Mouse (Mus musculus): ENCODE data around the gene Polr2l. TPM values are rescaled to one million over a fixed set of nuclear protein-coding genes. Genes with fewer than 3 reads are reported as not detected.

The Polr2l gene
- polyA plus RNA-seq, 1 experiment from 2014 or later, result 77.9 TPM

- peak within 1 kb of the TSS; percentile 71 for H3K9ac ChIP-seq (ENCODE audit: low read depth, low read length)
Measured at GRCm38 (mm10) chr7:141467230-141468030, 7.5 kb downstream of the Polr2l start, which contains the start of gene Cd151. Gene Cd151, plus strand, starts transcription at chr7:141467392.

GRCm38 (mm10) chr7:141466607-141467148 is 8.3 kb downstream of the Polr2l start:
- Histone ChIP-seq H3K4me3 (ENCODE audit: low read length) (peak overlapping the region; percentile 57), H3K9ac (ENCODE audit: low read depth, low read length) (peak overlapping the region; percentile 71), H3K4me2 (replicated peaks; ENCODE audit: low read depth, low read length) (peak overlapping the region; percentile 52), H3K27me3 (ENCODE audit: control insufficient read depth, insufficient read depth, low read length) (peaks cover 39% of the 10 kb centered on the region), H3K36me3 (ENCODE audit: control insufficient read depth, insufficient read depth, low read length) (peaks cover 24% of the 10 kb centered on the region), H3K27ac (ENCODE audit: low read depth, low read length) (peak overlapping the region; percentile 87), H3K9me3 (ENCODE audit: control insufficient read depth, low read length) (no peaks in the 10 kb centered on the region), H3K4me1 (ENCODE audit: control insufficient read depth, insufficient read depth, low read length) (peaks cover 46% of the 10 kb centered on the region)
- 56% methylated on average over 10 of the region's 10 CpGs for WGBS
- ATAC-seq (ENCODE audit: low FRiP score, low TSS enrichment), result no peak

More at GRCm38 (mm10) chr7:141467230-141468030, 7.5 kb downstream of the Polr2l start, which contains the start of gene Cd151:
- peaks cover 31% of the 10 kb centered on the region for H3K36me3 ChIP-seq (ENCODE audit: control insufficient read depth, insufficient read depth, low read length)
- H3K4me2 ChIP-seq (replicated peaks; ENCODE audit: low read depth, low read length), result peak within 1 kb of the TSS; percentile 52
- peaks cover 32% of the 10 kb centered on the region for H3K27me3 ChIP-seq (ENCODE audit: control insufficient read depth, insufficient read depth, low read length)
- H3K27ac ChIP-seq (ENCODE audit: low read depth, low read length), result peak within 1 kb of the TSS; percentile 87
- peak; percentile 81 for ATAC-seq (ENCODE audit: low FRiP score, low TSS enrichment)
- peaks cover 39% of the 10 kb centered on the region for H3K4me1 ChIP-seq (ENCODE audit: control insufficient read depth, insufficient read depth, low read length)
- no peaks in the 10 kb centered on the region for H3K9me3 ChIP-seq (ENCODE audit: control insufficient read depth, low read length)
- H3K4me3 ChIP-seq (ENCODE audit: low read length), result peak within 1 kb of the TSS; percentile 57
- under 1% methylated on average over 52 of the region's 52 CpGs for WGBS

- Histone ChIP-seq H3K9me3 (ENCODE audit: control insufficient read depth, low read length) (no peaks in the 10 kb centered on the region), H3K27me3 (ENCODE audit: control insufficient read depth, insufficient read depth, low read length) (peaks cover 44% of the 10 kb centered on the region), H3K4me2 (replicated peaks; ENCODE audit: low read depth, low read length) (no peak overlapping the region), H3K9ac (ENCODE audit: low read depth, low read length) (0 out of 2 replicates have a peak overlapping the region, but pooled peaks have one; percentile 12), H3K4me3 (ENCODE audit: low read length) (no peak overlapping the region), H3K27ac (ENCODE audit: low read depth, low read length) (no peak overlapping the region), H3K36me3 (ENCODE audit: control insufficient read depth, insufficient read depth, low read length) (peaks cover 18% of the 10 kb centered on the region), H3K4me1 (ENCODE audit: control insufficient read depth, insufficient read depth, low read length) (peaks cover 52% of the 10 kb centered on the region)
- no peak for ATAC-seq (ENCODE audit: low FRiP score, low TSS enrichment)
- 71% methylated on average over 7 of the region's 7 CpGs for WGBS
Measured at GRCm38 (mm10) chr7:141466045-141466394, 8.9 kb downstream of the Polr2l start.

- Histone ChIP-seq H3K9ac (ENCODE audit: low read depth, low read length) (0 out of 2 replicates have a peak overlapping the region, but pooled peaks have one; percentile 12), H3K4me3 (ENCODE audit: low read length) (0 out of 2 replicates have a peak overlapping the region, but pooled peaks have one; percentile 18), H3K4me2 (replicated peaks; ENCODE audit: low read depth, low read length) (peak overlapping the region; percentile 42), H3K9me3 (ENCODE audit: control insufficient read depth, low read length) (no peaks in the 10 kb centered on the region), H3K27ac (ENCODE audit: low read depth, low read length) (no peak overlapping the region), H3K4me1 (ENCODE audit: control insufficient read depth, insufficient read depth, low read length) (peaks cover 52% of the 10 kb centered on the region), H3K36me3 (ENCODE audit: control insufficient read depth, insufficient read depth, low read length) (peaks cover 13% of the 10 kb centered on the region), H3K27me3 (ENCODE audit: control insufficient read depth, insufficient read depth, low read length) (peaks cover 49% of the 10 kb centered on the region)
- WGBS, result 37% methylated on average over 10 of the region's 10 CpGs
- ATAC-seq (ENCODE audit: low FRiP score, low TSS enrichment), result no peak
Measured at GRCm38 (mm10) chr7:141465388-141466044, 9.4 kb downstream of the Polr2l start.

GRCm38 (mm10) chr7:141464603-141465201 is 10.2 kb downstream of the Polr2l start:
- H3K9me3 ChIP-seq (ENCODE audit: control insufficient read depth, low read length), result no peaks in the 10 kb centered on the region
- peak overlapping the region; percentile 18 for H3K4me3 ChIP-seq (ENCODE audit: low read length)
- peaks cover 5% of the 10 kb centered on the region; the same call in 1 of the 2 replicates for H3K36me3 ChIP-seq (ENCODE audit: control insufficient read depth, insufficient read depth, low read length)
- no peak overlapping the region for H3K27ac ChIP-seq (ENCODE audit: low read depth, low read length)
- peaks cover 51% of the 10 kb centered on the region for H3K27me3 ChIP-seq (ENCODE audit: control insufficient read depth, insufficient read depth, low read length)
- H3K4me2 ChIP-seq (replicated peaks; ENCODE audit: low read depth, low read length), result peak overlapping the region; percentile 42
- H3K4me1 ChIP-seq (ENCODE audit: control insufficient read depth, insufficient read depth, low read length), result peaks cover 49% of the 10 kb centered on the region
- ATAC-seq (ENCODE audit: low FRiP score, low TSS enrichment), result no peak
- peak overlapping the region; percentile 42 for H3K9ac ChIP-seq (ENCODE audit: low read depth, low read length)
- WGBS, result 6% methylated on average over 38 of the region's 38 CpGs

- no peak for ATAC-seq (ENCODE audit: low FRiP score, low TSS enrichment)
- WGBS, result 28% methylated on average over 12 of the region's 12 CpGs
- Histone ChIP-seq H3K4me3 (ENCODE audit: low read length) (peak overlapping the region; percentile 18), H3K9me3 (ENCODE audit: control insufficient read depth, low read length) (no peaks in the 10 kb centered on the region), H3K36me3 (ENCODE audit: control insufficient read depth, insufficient read depth, low read length) (no peaks in the 10 kb centered on the region; the same call in 1 of the 2 replicates), H3K9ac (ENCODE audit: low read depth, low read length) (peak overlapping the region; percentile 42; the same call in 1 of the 2 replicates), H3K27me3 (ENCODE audit: control insufficient read depth, insufficient read depth, low read length) (peaks cover 51% of the 10 kb centered on the region), H3K4me1 (ENCODE audit: control insufficient read depth, insufficient read depth, low read length) (peaks cover 42% of the 10 kb centered on the region), H3K4me2 (replicated peaks; ENCODE audit: low read depth, low read length) (peak overlapping the region; percentile 42), H3K27ac (ENCODE audit: low read depth, low read length) (no peak overlapping the region)
Measured at GRCm38 (mm10) chr7:141463824-141464602, 10.9 kb downstream of the Polr2l start.

- Histone ChIP-seq H3K9ac (ENCODE audit: low read depth, low read length) (peak overlapping the region; percentile 65), H3K4me2 (replicated peaks; ENCODE audit: low read depth, low read length) (peak overlapping the region; percentile 91), H3K4me1 (ENCODE audit: control insufficient read depth, insufficient read depth, low read length) (peaks cover 32% of the 10 kb centered on the region), H3K9me3 (ENCODE audit: control insufficient read depth, low read length) (no peaks in the 10 kb centered on the region), H3K36me3 (ENCODE audit: control insufficient read depth, insufficient read depth, low read length) (no peaks in the 10 kb centered on the region; the same call in 1 of the 2 replicates), H3K4me3 (ENCODE audit: low read length) (peak overlapping the region; percentile 50), H3K27me3 (ENCODE audit: control insufficient read depth, insufficient read depth, low read length) (peaks cover 51% of the 10 kb centered on the region), H3K27ac (ENCODE audit: low read depth, low read length) (no peak overlapping the region)
- ATAC-seq (ENCODE audit: low FRiP score, low TSS enrichment), result no peak
- WGBS, result 9% methylated on average over 5 of the region's 5 CpGs
Measured at GRCm38 (mm10) chr7:141462333-141462821, 12.6 kb downstream of the Polr2l start.
